Mouse (Mus musculus): ENCODE results near the gene Smad1. TPM values are rescaled to one million over a fixed set of nuclear protein-coding genes. Genes with fewer than 3 reads are reported as not detected.

Smad1 gene
- polyA plus RNA-seq (2021; fragmentation: Nextera tagmentation) = 4.9 and 12.4 TPM in 2 replicates
- long read RNA-seq, experiment 1, partial matches to known transcripts = 11 of 14 reads
- long read RNA-seq, experiment 1, other reads (novel, unspliced or antisense) = 2 of 14 reads
- long read RNA-seq, experiment 2, partial matches to known transcripts = 8 of 8 reads
- long read RNA-seq, experiment 2, other reads (novel, unspliced or antisense) = 0 of 8 reads

GRCm38 (mm10) chr8:79398994-79399650 lies at the start of gene Smad1:
TSS of gene Smad1 (minus strand) at chr8:79399518.

GRCm38 (mm10) chr8:79294610-79295275 lies 104.6 kb downstream of the Smad1 start, which contains the start of gene Mmaa:
TSS of gene Mmaa (minus strand) at chr8:79294937.

Other genes with a start within 250 kb of the Smad1 start
- gene 1700011L22Rik, start 150.9 kb downstream of the Smad1 start, polyA plus RNA-seq (2021; fragmentation: Nextera tagmentation) = not detected in 2 replicates
- 13.5 and 15.1 TPM in 2 replicates for gene Mmaa, start 104.6 kb downstream of the Smad1 start, polyA plus RNA-seq (2021; fragmentation: Nextera tagmentation)
- 1.8 and 4.1 TPM in 2 replicates for gene Otud4, start 240.1 kb upstream of the Smad1 start, polyA plus RNA-seq (2021; fragmentation: Nextera tagmentation)